Mouse (Mus musculus) left cerebral cortex, adult 8-10 months (tissue): ENCODE data around the gene Pfpl. TPM values are rescaled to one million over a fixed set of nuclear protein-coding genes. Genes with fewer than 3 reads are reported as not detected.

Source experiments
- DNase-seq, 2 experiments: peaks; one replicate each; pipeline ENCODE4 v3.0.0; 2022; ENCODE audit warnings: low spot score in 2 of 2
- total RNA-seq, 4 experiments: library from RNA; stranded (reverse); gene quantifications; 2 replicates each; pipeline ENCODE4 v1.2.4; 2022

Gene Pfpl
- total RNA-seq, 4 experiments from 2014 or later: 0.09 TPM; not detected in 3

GRCm38 (mm10) chr19:12464127-12464526 lies 36.4 kb downstream of the Pfpl start:
- DNase-seq: no peak

GRCm38 (mm10) chr19:12464674-12465073 lies 37.0 kb downstream of the Pfpl start:
- DNase-seq: no peak

- no peak for DNase-seq
These were observed 37.9 kb downstream of the Pfpl start for GRCm38 (mm10) chr19:12465530-12466144.

- peak in 1 of 2 experiments; percentile 54 for DNase-seq
These were observed 38.5 kb downstream of the Pfpl start for GRCm38 (mm10) chr19:12466204-12466603.

GRCm38 (mm10) chr19:12467436-12467835 lies 39.7 kb downstream of the Pfpl start:
- DNase-seq: peak in 1 of 2 experiments; percentile 5

- no peak for DNase-seq
These were observed 44.2 kb downstream of the Pfpl start for GRCm38 (mm10) chr19:12471866-12472265.

GRCm38 (mm10) chr19:12472381-12472976 lies 44.8 kb downstream of the Pfpl start:
- no peak for DNase-seq

- no peak for DNase-seq
These were observed 45.5 kb downstream of the Pfpl start for GRCm38 (mm10) chr19:12473201-12473641.

- DNase-seq: no peak
These were observed 46.2 kb downstream of the Pfpl start for GRCm38 (mm10) chr19:12473951-12474350.

GRCm38 (mm10) chr19:12475380-12476250 lies 47.9 kb downstream of the Pfpl start:
- DNase-seq: peak; percentile 60 to 93

GRCm38 (mm10) chr19:12476721-12477270 lies 49.1 kb downstream of the Pfpl start:
- DNase-seq: no peak

GRCm38 (mm10) chr19:12478369-12478768 lies 50.7 kb downstream of the Pfpl start:
- DNase-seq: no peak

Other genes starting within 250 kb of the Pfpl start
- gene Olfr1431, start 227.3 kb upstream of the Pfpl start, total RNA-seq: not detected
- gene Olfr1432, start 195.3 kb upstream of the Pfpl start, total RNA-seq: not detected
- gene Olfr262, start 186.2 kb upstream of the Pfpl start, total RNA-seq: not detected
- not detected for gene Olfr235, start 166.9 kb upstream of the Pfpl start, total RNA-seq
- gene Olfr1434, start 148.1 kb upstream of the Pfpl start, total RNA-seq: not detected
- gene Olfr1436, start 128.8 kb upstream of the Pfpl start, total RNA-seq: not detected
- gene Olfr1437, start 102.8 kb upstream of the Pfpl start, total RNA-seq: not detected
- gene Olfr1438-ps1, start 92.0 kb upstream of the Pfpl start, total RNA-seq: not detected
- not detected for gene Olfr1440, start 40.6 kb upstream of the Pfpl start, total RNA-seq
- not detected for gene Olfr1441, start 10.5 kb upstream of the Pfpl start, total RNA-seq
- gene Mpeg1, start 32.9 kb downstream of the Pfpl start, total RNA-seq: 10 to 100 TPM in 2 of 4 experiments, 1 to 10 TPM in 2; 9.2 to 86.4 (median 32.6) TPM
- 10 to 100 TPM; 33.0 to 35.3 (median 34.1) TPM for gene Dtx4, start 73.5 kb downstream of the Pfpl start, total RNA-seq
- gene Fam111a, start 117.8 kb downstream of the Pfpl start, total RNA-seq: 1 to 10 TPM; 1.3 to 3.1 (median 1.8) TPM
- under 1 TPM in 1 of 4 experiments, not detected in 3; 0.14 TPM for gene Gm4952, start 172.1 kb downstream of the Pfpl start, total RNA-seq
- gene Glyat, start 205.4 kb downstream of the Pfpl start, total RNA-seq: not detected
- gene Olfr1442, start 242.5 kb downstream of the Pfpl start, total RNA-seq: not detected